Mouse (Mus musculus): ENCODE data around the gene Gsdme.

Gene Gsdme

DNA sequence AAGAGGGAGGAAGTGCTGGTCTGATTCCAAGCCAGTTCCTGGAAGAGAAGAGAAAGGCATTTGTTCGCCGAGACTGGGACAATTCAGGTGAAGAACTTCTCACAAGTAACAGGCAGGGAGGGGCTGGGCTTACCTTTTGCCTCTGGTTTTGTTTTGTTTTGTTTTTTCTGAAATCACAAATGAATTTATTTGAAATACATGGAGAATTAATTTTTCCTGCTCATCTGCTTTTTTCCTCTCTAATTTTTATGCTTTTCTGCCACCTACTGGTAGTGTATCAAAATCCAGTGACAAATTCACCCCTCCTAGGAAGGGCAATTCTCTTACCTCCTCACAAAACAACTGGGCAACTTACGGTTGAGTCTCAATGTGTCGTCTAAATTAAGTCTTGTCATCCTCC is 83.5 kb downstream of the Gsdme start:
- no peak for DNase-seq

GRCm38 (mm10) chr6:50175736-50176135 is 87.9 kb downstream of the Gsdme start:
- no peak for DNase-seq

GRCm38 (mm10) chr6:50169771-50170170 is 93.9 kb downstream of the Gsdme start:
- DNase-seq, result no peak

GRCm38 (mm10) chr6:50168821-50169220 is 94.8 kb downstream of the Gsdme start:
- no peak for DNase-seq

GRCm38 (mm10) chr6:50163013-50163412 is 100.6 kb downstream of the Gsdme start:
- no peak for DNase-seq

DNA sequence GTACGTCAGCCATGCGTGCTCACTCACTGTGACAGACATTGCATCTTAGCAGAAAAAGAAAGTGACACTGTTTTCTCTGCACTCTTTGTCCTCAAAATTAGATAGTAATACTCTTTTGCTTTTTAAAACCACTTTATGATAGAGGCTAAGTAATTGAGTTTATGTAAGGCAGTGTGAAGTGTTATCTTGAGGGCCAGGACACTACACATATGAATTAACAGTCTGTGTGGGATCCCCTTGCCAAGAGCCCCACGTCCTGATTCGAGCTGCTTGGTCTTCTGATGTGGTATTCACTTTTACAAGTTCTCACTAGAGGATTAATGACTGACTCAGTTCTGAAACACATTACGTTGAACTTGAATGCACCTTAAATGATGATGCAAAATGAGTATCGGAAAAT is 103.8 kb downstream of the Gsdme start:
- no peak for DNase-seq

GRCm38 (mm10) chr6:50149378-50149777 is 114.3 kb downstream of the Gsdme start:
- DNase-seq, result no peak

GRCm38 (mm10) chr6:50146158-50146557 is 117.5 kb downstream of the Gsdme start:
- DNase-seq, result no peak

GRCm38 (mm10) chr6:50139526-50139925 is 124.1 kb downstream of the Gsdme start:
- DNase-seq, result no peak
